Mouse (Mus musculus) 416B (cell line): ENCODE results near the gene Lamtor2.

Experiments
- DNase-seq: peaks from one replicate; pipeline ENCODE4 v3.0.0; 2011; ENCODE audit warnings: low read depth

The Lamtor2 gene

GRCm38 (mm10) chr3:88503881-88504746 lies 48.8 kb downstream of the Lamtor2 start:
- peak; percentile 45 for DNase-seq

- DNase-seq = peak; percentile 87
These were observed 49.4 kb downstream of the Lamtor2 start for GRCm38 (mm10) chr3:88503505-88503863.

GRCm38 (mm10) chr3:88502641-88503504 lies 50.0 kb downstream of the Lamtor2 start:
- DNase-seq = peak; percentile 89

GRCm38 (mm10) chr3:88502031-88502571 lies 50.8 kb downstream of the Lamtor2 start:
- DNase-seq = no peak

- no peak for DNase-seq
These were observed 51.4 kb downstream of the Lamtor2 start for GRCm38 (mm10) chr3:88501366-88502030.

GRCm38 (mm10) chr3:88500655-88501365 lies 52.1 kb downstream of the Lamtor2 start:
- no peak for DNase-seq

- peak; percentile 71 for DNase-seq
These were observed 52.8 kb downstream of the Lamtor2 start for GRCm38 (mm10) chr3:88500087-88500486.
